Mouse (Mus musculus): ENCODE data around the gene Dnlz.

GRCm38 (mm10) chr2:26389154-26389690 lies 37.3 kb upstream of the Dnlz start, which contains the start of the genes Entr1 and Pmpca:
- no peak for TF ChIP-seq CTCF (IDR thresholded peaks at IDR 0.05; ENCODE audit: low read depth)
- no peak for TF ChIP-seq EP300 (IDR thresholded peaks at IDR 0.05; ENCODE audit: low read depth)

Measured in heart, postnatal 0 days (tissue).